Mouse (Mus musculus): Measurements from ENCODE around the gene Pgm2l1. TPM values are rescaled to one million over a fixed set of nuclear protein-coding genes. Genes with fewer than 3 reads are reported as not detected.

Gene Pgm2l1
- total and polyA plus RNA-seq, 3 experiments, result 5.7 to 10.5 TPM; not detected in 1

- H3K4me3 ChIP-seq (ENCODE audit: control insufficient read depth in 1 of 2, insufficient read depth in 1 of 2, low read depth in 2 of 2, low read length in 2 of 2), result peak overlapping the region; percentile 16 to 22; a peak in 3 of 4 replicates
- DNase-seq (ENCODE audit: low read depth, low spot score), result peak; percentile 37
- no peaks in the 10 kb centered on the region; a peak in 1 of 4 replicates for H3K36me3 ChIP-seq (ENCODE audit: control insufficient read depth in 1 of 2, insufficient read depth in 2 of 2, low read length in 2 of 2)
- no peak overlapping the region for H3K9ac ChIP-seq (ENCODE audit: control insufficient read depth, low read depth, low read length, poor library complexity, severe bottlenecking)
- 0 out of 4 replicates have a peak, but pooled peaks cover 0 to 5% of the 10 kb centered on the region in 2 experiments for H3K4me1 ChIP-seq (ENCODE audit: control insufficient read depth in 1 of 2, insufficient read depth in 2 of 2, low read length in 2 of 2)
- H3K79me2 ChIP-seq (ENCODE audit: control insufficient read depth, insufficient read depth, low read length, poor library complexity), result no peaks in the 10 kb centered on the region
- peaks cover 0 to 2% of the 10 kb centered on the region in 2 experiments; a peak in 2 of 4 replicates for H3K27me3 ChIP-seq (ENCODE audit: control insufficient read depth in 1 of 2, insufficient read depth in 2 of 2, low read length in 2 of 2)
- no peak for TF ChIP-seq USF2 (IDR thresholded peaks at IDR 0.05; ENCODE audit: borderline replicate concordance in 1 of 2, insufficient read depth in 1 of 2, low read depth in 1 of 2, low read length in 2 of 2)
- TF ChIP-seq EP300 (IDR thresholded peaks at IDR 0.05; ENCODE audit: low read depth in 1 of 2, low read length in 2 of 2), result no peak
- TF ChIP-seq TBP (IDR thresholded peaks at IDR 0.05; ENCODE audit: low read depth, low read length), result no peak
- TF ChIP-seq ZC3H11A (IDR thresholded peaks at IDR 0.05; ENCODE audit: low read depth, low read length), result no peak
- TF ChIP-seq GATA1 (IDR thresholded peaks at IDR 0.05; ENCODE audit: low read depth, low read length), result no peak
- TF ChIP-seq MXI1 (IDR thresholded peaks at IDR 0.05; ENCODE audit: low read depth, low read length), result no peak
- no peak for TF ChIP-seq SIN3A (IDR thresholded peaks at IDR 0.05; ENCODE audit: low read length)
- TF ChIP-seq HCFC1 (IDR thresholded peaks at IDR 0.05; ENCODE audit: low read depth, low read length), result no peak
- TF ChIP-seq ELF1 (IDR thresholded peaks at IDR 0.05; ENCODE audit: low read depth, low read length), result no peak
- no peak overlapping the region for H3K27ac ChIP-seq (ENCODE audit: control insufficient read depth, low read depth, low read length)
- H3K9me3 ChIP-seq (replicated peaks; ENCODE audit: insufficient read depth, low read length), result no peaks in the 10 kb centered on the region
Measured at GRCm38 (mm10) chr7:100288622-100289021, 61.4 kb downstream of the Pgm2l1 start.

- 0 out of 4 replicates have a peak, but pooled peaks cover 0 to 3% of the 10 kb centered on the region in 2 experiments for H3K4me1 ChIP-seq (ENCODE audit: control insufficient read depth in 1 of 2, insufficient read depth in 2 of 2, low read length in 2 of 2)
- TF ChIP-seq POLR2AphosphoS5 (IDR thresholded peaks at IDR 0.05; ENCODE audit: borderline replicate concordance, low read depth, low read length) (no peak), ELF1 (IDR thresholded peaks at IDR 0.05; ENCODE audit: low read depth, low read length) (no peak), SIN3A (IDR thresholded peaks at IDR 0.05; ENCODE audit: low read length) (no peak), USF1 (IDR thresholded peaks at IDR 0.05; ENCODE audit: low read depth, low read length) (no peak)
- no peaks in the 10 kb centered on the region for H3K27me3 ChIP-seq (ENCODE audit: control insufficient read depth in 1 of 2, insufficient read depth in 2 of 2, low read length in 2 of 2)
- no peak overlapping the region for H3K9ac ChIP-seq (ENCODE audit: control insufficient read depth, low read depth, low read length, poor library complexity, severe bottlenecking)
- H3K36me3 ChIP-seq (ENCODE audit: control insufficient read depth in 1 of 2, insufficient read depth in 2 of 2, low read length in 2 of 2), result no peaks in the 10 kb centered on the region
- H3K27ac ChIP-seq (ENCODE audit: control insufficient read depth, low read depth, low read length), result no peak overlapping the region
- no peaks in the 10 kb centered on the region for H3K79me2 ChIP-seq (ENCODE audit: control insufficient read depth, insufficient read depth, low read length, poor library complexity)
- H3K4me3 ChIP-seq (ENCODE audit: control insufficient read depth in 1 of 2, insufficient read depth in 1 of 2, low read depth in 2 of 2, low read length in 2 of 2), result no peak overlapping the region
- DNase-seq (ENCODE audit: low read depth, low spot score), result no peak
- H3K9me3 ChIP-seq (replicated peaks; ENCODE audit: insufficient read depth, low read length), result no peaks in the 10 kb centered on the region
Measured at GRCm38 (mm10) chr7:100293546-100293945, 66.4 kb downstream of the Pgm2l1 start.

GRCm38 (mm10) chr7:100295745-100296144 is 68.6 kb downstream of the Pgm2l1 start:
- H3K9ac ChIP-seq (ENCODE audit: control insufficient read depth, low read depth, low read length, poor library complexity, severe bottlenecking), result no peak overlapping the region
- no peaks in the 10 kb centered on the region for H3K36me3 ChIP-seq (ENCODE audit: control insufficient read depth in 1 of 2, insufficient read depth in 2 of 2, low read length in 2 of 2)
- H3K4me3 ChIP-seq (ENCODE audit: control insufficient read depth in 1 of 2, insufficient read depth in 1 of 2, low read depth in 2 of 2, low read length in 2 of 2), result no peak overlapping the region
- H3K27me3 ChIP-seq (ENCODE audit: control insufficient read depth in 1 of 2, insufficient read depth in 2 of 2, low read length in 2 of 2), result no peaks in the 10 kb centered on the region; a peak in 1 of 4 replicates
- H3K27ac ChIP-seq (ENCODE audit: control insufficient read depth, low read depth, low read length), result no peak overlapping the region
- no peaks in the 10 kb centered on the region for H3K9me3 ChIP-seq (replicated peaks; ENCODE audit: insufficient read depth, low read length)
- no peak for TF ChIP-seq E2F4 (IDR thresholded peaks at IDR 0.05; ENCODE audit: borderline replicate concordance, low read depth, low read length)
- no peak for TF ChIP-seq KAT2A (conservative IDR thresholded peaks at IDR 0.05; ENCODE audit: low read depth, low read length)
- TF ChIP-seq JUND (IDR thresholded peaks at IDR 0.05; ENCODE audit: low read depth, low read length), result no peak
- no peak for TF ChIP-seq RCOR1 (IDR thresholded peaks at IDR 0.05; ENCODE audit: low read depth, low read length)
- no peaks in the 10 kb centered on the region for H3K79me2 ChIP-seq (ENCODE audit: control insufficient read depth, insufficient read depth, low read length, poor library complexity)
- DNase-seq (ENCODE audit: low read depth, low spot score), result no peak
- H3K4me1 ChIP-seq (ENCODE audit: control insufficient read depth in 1 of 2, insufficient read depth in 2 of 2, low read length in 2 of 2), result no peaks in the 10 kb centered on the region

Measured in MEL (cell line).